Mouse (Mus musculus) embryo, embryonic 11 days (tissue): Measurements from ENCODE around the gene Art2b.
"Not testable (repeated sequence)": the region's sequence is repeated elsewhere in the genome, so short reads cannot be mapped to it uniquely, and the experiment has no call there.

Experiments used
- DNase-seq: peaks from one replicate; pipeline ENCODE4 v3.0.0-alpha.2; 2015

Gene Art2b

DNA sequence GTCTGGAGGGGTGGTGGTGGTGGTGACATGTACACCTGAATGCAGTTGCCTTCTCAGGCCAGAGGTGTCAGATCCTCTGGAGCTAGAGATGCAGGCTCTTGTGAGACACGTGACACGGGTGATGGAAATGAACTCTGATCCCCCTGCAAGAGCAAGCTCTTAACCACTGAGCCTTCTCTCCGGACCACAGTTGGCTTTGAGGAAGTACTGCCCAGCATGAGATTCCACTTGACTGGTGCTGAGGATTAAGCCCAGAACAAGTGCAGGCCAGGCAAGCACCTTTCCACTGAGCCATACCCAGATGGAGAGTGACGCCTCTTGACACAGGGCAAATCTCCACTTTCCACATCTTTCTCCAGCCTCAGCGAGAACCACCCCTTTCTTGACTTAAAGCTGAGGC lies 26.0 kb downstream of the Art2b start:
- not testable (repeated sequence) for DNase-seq

DNA sequence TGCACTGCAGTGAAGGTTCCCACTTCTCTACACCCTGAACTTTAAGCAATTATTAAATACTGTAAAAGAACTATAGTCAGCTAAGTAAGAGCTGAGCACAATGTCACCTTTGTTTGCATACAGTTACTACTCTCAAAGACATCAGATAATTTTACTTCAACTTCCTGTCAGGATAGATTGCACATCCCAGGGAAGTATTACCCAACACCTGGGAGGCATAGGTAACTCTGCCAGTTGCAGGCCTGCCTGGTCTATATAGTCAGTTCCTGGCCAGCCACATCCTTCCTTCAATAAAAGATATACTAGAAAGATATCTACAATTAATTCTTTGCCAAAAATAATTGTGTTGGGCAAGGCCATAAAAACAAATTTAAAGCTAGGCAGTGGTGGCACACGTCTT lies 28.0 kb downstream of the Art2b start:
- DNase-seq, result no peak

DNA sequence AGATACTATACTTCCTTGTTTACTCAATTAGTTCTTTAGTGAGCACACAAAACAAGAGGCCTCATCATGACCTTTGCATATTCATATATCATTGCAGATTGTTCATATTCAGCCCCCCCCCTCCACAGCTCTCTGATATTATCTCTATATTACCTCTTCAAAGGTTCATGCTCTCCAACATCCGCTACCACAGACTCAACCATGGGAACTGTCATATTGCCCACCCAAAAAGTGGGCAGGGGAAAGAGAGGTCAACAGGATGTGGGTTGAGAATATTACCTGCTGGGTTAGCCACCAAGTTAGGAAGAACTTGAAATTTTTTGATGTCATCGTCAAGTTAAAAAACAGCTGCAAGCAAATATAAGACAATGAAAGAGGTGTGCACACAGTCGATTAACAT lies 29.9 kb downstream of the Art2b start:
- not testable (repeated sequence) for DNase-seq

DNA sequence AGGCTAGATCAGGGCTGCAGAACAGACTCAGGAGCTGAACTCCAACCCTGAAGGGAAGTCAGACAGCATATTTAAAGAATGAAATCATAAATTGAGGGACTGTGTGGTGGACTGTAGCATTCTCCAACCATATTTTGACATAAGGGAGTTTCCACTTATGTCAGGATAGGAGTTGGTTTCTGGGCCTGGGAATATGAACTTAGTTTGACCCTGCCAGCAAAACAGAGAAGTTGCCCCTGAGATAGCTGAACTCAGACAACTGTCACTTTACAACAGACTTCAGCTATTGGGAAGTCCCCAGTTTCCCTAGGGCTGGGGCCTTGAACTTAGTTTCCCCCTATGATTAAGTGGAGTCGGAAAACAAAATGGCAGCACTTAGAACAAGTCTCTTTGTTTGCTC lies 33.9 kb downstream of the Art2b start:
- DNase-seq, result no peak

DNA sequence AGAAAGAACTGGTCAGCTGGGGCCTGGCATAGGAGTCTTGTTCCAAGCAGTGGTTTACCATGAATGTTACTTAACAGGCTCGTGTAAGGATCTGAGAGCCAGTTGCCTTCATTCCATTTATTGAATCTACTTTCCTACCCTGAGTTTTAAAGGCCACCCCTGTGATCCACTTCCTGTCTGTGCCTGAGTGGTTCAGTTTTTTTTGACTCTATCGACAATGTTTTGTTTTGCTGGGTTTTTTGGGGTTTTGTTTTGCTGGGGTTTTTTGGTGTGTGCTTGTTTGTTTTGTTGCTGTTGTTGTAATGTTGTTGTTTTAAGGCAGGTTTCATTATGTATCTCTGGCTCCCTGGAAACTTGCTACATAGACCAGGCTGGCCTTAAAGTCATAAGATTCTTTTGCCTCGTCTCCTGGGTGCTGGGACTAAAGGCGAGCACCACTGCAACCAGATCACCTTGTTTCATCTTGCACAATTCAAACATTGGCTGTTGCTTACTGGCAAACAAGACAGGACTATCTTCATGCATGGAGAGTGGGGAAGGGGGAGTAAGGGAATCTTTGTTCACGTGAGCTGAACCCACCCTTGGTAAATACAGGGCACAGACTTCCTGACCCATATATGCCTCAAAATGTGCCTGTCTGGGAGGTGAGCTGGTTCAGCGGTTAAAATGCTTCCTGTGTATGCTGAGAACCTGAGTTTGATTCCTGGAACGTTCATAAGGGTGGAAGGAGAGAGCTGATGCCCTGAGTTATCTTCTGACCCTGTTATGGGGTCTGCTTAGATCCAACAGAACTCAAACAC lies 34.5 kb downstream of the Art2b start:
- no peak for DNase-seq

DNA sequence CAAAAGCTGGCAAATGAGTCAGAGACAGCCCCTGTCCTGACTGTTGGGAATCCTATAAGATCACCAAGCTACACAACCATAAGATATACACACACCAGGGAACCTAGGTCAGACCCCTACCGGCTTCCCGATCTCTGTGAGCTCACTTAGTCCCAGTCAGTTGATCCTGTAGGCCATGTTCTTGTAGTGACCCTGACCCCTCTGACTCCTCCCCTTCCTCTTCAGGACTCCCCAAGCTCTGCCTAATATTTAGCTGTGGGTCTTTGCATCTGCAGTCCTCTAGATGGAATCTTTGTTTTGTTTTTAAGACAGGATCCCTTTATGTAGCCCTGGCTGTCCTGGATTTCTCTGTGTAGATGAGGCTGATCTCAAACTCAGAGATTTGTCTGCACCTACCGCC lies 36.1 kb downstream of the Art2b start:
- DNase-seq, result no peak

DNA sequence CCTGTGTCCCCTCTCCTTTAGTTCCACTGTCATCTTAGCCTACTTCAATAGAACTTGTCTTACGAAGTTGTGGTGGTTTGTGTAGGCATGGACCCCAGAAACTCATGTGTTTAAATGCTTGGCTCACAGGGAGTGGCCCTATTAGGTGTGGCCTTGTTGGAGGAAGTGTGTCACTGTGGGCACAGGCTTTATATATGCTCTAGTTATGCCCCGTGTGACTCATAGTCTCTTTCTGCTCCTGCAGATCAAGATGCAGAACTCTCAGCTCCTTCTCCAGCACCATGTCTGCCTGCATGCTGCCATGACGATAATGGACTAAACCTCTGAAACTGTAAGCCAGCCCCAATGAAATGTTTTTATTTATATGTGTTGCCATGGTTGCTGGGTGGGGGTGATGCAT lies 37.7 kb downstream of the Art2b start:
- DNase-seq, result no peak

DNA sequence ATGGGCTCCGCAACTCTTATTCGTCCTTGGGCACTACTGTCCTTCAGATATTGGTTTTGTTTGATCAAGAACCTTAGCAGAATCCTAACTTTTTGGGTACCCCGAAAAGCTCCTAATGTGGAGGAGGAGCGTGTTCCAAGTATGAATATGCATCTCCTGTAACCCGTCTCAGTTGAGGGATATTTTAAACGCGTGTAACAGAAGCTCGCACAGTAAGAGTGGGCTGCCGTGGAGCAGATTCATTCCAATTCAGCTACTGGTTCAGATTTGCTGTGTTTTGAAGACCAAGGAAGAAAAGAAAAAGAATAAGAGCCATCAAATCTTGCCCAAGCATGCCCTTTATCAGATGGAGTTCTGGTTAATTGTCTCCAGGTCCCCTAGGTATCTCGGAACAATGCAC lies 43.7 kb downstream of the Art2b start:
- no peak for DNase-seq

DNA sequence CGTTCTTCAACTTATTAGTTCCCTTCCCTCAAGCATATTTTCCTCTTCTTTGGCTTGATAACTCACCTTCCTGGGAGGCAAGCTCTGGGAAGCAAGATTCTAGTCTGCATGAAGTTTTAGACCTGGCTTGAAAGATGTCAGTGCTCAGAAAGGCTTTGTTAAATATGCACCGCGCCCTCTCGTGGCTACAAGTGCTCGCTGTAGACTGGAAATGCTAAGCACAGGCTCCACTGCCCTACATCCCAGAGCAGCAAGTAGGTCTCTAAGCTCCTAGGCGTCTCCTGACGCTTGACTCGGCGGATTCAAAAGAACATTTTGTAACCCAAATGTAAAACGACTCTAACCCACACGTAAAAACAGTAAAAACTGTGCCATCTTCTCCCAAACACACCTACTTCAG lies 44.3 kb downstream of the Art2b start:
- DNase-seq, result peak; percentile 90

DNA sequence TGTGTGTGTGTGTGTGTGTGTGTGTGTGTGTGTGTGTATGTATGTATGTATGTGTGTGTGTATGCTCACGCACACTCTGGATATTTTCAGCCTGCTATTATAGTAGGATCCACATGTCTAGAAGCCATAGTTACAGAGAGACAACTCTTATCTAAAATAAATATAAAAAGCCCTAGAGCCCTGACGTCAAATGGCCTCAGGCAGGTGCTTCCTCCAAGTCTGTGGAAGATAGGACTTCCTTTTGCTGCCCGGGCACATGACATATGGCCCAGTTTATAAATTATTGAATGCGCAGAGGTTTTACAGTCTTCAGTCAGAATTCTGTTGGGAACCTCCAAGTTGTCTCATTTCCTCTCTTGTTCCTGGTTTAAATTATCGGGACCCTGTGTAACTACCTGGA lies 44.7 kb downstream of the Art2b start:
- no peak for DNase-seq

DNA sequence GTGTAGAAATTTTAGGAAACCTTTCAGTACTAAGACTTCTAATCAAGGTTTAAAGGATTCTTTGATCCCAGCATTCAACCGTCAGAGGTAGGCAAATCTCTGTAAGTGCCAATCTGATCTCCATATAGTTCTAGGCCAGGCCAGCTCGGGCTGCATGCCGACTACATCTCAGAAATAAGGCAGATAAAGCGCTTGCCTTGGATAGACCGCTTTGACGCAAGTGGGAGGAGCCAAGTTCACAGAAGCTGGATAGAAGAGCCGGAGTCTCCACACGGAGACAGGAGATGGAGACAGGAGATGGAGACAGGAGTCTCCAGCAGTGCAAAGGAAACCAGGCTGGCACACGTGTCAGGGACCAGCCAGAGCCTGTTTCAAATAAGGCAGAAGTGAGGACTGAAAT lies 45.6 kb downstream of the Art2b start:
- no peak for DNase-seq

DNA sequence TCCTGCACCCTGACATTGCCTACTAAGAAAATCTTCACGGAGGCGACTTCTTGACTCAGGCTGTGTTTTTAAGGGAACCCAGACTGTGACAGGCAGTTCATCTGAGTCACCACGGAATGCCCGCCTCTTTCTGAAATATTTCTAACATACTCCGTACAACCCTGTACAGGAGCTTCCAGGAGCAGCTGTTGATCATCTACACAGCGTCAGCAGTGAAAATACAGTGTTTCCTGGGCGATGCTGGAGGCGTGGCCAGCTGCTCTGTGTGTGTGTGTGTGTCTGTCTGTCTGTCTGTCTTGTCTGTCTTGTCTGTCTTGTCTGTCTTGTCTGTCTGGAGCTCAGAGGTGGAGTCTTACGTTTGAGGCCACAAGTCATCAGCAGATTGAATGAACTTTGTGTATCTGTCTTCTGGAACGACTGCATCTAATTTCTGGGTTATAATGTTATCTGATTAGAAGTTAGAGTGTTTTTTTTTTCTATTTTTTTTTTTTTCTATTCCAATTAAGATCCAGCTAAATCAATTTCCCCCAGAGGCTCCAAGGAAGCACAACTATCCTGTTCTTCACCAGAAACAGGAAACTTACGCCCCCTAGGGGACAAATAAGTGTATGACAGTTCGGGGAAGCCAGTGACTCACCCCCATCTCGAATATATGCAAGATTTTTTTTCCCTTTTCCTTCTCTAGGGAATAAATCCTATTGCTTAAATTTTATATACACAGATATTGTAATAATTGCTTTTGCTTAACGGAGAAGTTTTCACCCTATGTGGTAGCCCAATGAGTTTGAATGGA lies 47.1 kb downstream of the Art2b start:
- peak; percentile 60 for DNase-seq

DNA sequence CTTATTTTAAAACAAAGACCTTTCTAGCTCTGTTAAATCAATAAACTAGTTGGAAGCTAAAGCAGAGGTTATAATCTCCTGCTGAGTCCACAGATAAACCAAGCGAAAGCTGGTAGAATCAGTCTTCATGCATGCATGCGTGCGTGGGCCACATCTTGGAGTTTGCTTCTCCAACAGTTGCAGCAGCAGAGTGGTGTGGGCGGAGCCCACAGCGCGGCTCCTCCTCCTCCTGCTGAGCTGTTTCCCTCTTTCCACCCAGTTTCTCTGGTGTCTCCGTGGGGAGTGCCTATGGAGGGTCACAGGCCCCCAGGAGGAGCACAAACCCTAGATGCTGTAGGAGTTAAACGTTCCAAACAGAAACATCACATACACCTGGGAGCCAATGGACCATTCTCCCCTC lies 47.9 kb downstream of the Art2b start:
- DNase-seq, result no peak

DNA sequence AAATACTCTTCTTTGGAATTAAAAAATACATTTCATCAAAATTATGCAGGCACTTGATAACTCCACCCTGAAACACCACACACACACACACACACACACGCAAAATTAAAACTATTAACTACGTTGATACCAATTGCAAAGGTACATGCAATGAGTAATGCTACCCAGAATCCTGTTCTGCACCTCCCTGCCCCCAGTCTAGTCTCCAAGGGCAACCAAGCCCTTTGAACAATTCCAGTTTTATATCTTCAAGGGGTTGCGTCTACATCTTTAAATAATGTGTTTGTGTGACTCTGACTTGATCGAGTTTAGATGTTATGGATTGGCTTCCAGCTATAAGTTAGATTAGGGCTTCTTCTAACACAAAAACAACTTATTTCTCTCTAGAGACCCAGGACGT lies 49.9 kb downstream of the Art2b start:
- DNase-seq, result no peak

DNA sequence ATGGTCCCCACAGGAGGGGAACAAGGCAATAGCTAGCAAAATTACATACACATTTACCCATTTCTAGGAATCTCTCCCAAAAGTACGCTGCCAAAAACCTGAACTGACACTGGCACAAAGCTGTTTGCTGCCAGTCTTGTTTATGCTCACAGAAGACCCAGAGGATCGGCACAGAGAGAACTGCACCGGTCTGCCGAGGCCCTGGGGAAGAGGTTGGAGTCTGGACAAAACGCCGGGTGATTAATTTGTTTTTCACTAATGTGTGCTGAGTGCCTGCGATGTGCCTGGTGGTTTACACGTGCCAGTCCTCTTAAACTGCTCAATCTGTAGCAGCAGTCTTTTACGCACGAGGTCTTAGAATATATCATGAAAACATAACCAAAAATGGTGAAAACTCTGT lies 50.3 kb downstream of the Art2b start:
- DNase-seq, result no peak

DNA sequence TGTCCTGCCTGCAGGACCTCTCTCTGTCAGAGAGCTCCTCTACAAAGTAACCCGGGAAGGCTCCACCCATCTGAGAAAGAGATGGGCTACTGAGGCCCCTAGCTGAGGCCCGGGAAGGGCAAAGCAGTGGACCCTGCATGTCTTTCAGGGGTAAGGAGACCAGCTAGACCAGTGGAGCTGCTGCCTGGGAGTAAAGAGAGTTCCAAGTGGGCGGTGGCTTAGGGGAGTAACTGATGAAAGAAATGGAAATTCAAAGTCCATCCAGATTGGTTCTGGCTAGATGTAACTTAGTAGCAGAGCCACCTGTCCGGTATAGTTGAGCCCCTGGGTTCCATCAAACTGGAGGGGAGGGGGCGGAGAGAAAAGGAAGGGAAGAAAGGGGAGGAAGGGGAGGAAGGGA lies 51.0 kb downstream of the Art2b start:
- DNase-seq, result no peak
